Mouse (Mus musculus) heart, postnatal 0 days (tissue): ENCODE data around the gene Jsrp1. TPM values are rescaled to one million over a fixed set of nuclear protein-coding genes. Genes with fewer than 3 reads are reported as not detected.

ENCODE experiments used
- ATAC-seq: fragments of 200-750 bp; cut with Nextera tagmentation; 2 replicates; pipeline ENCODE4 v1.8.0; 2017; ENCODE audit warnings: low read depth, moderate number of reproducible peaks, moderate library complexity; ENCODE audit not compliant: insufficient read depth
- DNase-seq: peaks from one replicate; pipeline ENCODE4 v3.0.0-alpha.2; 2016; ENCODE audit warnings: low spot score
- H3K27ac ChIP-seq: fragments of 300-500 bp; sonication (generic); 2 replicates; pipeline ENCODE4 v1.5.1; 2014; ENCODE audit warnings: low read depth, mild to moderate bottlenecking
- H3K27me3 ChIP-seq: fragments of 300-500 bp; sonication (generic); 2 replicates; pipeline ENCODE4 v1.6.1; 2014; ENCODE audit warnings: low read length, mixed read lengths; ENCODE audit not compliant: control insufficient read depth, insufficient read depth
- H3K36me3 ChIP-seq: fragments of 300-500 bp; sonication (generic); replicated peaks from 2 replicates; pipeline ENCODE4 v1.6.1; 2014; ENCODE audit warnings: low read length, mixed read lengths; ENCODE audit not compliant: control insufficient read depth, insufficient read depth
- H3K4me1 ChIP-seq: fragments of 300-500 bp; sonication (generic); 2 replicates; pipeline ENCODE4 v1.6.1; 2014; ENCODE audit warnings: antibody characterized with exemption; ENCODE audit not compliant: control insufficient read depth, insufficient read depth
- H3K4me2 ChIP-seq: fragments of 300-500 bp; sonication (generic); 2 replicates; pipeline ENCODE4 v1.6.1; 2014; ENCODE audit warnings: low read depth, mild to moderate bottlenecking, low read length, moderate library complexity
- H3K4me3 ChIP-seq: fragments of 300-500 bp; sonication (generic); 2 replicates; pipeline ENCODE4 v1.5.1; 2014; ENCODE audit warnings: low read depth, low read length
- H3K9ac ChIP-seq: fragments of 300-500 bp; sonication (generic); replicated peaks from 2 replicates; pipeline ENCODE4 v1.6.1; 2014; ENCODE audit warnings: low read depth, low read length, mixed read lengths
- H3K9me3 ChIP-seq: fragments of 300-500 bp; sonication (generic); replicated peaks from 2 replicates; pipeline ENCODE4 v1.6.1; 2016; ENCODE audit warnings: low read length; ENCODE audit not compliant: control insufficient read depth
- CTCF ChIP-seq: IDR thresholded peaks from 2 replicates; pipeline ENCODE4 v1.5.1; 2016; ENCODE audit warnings: antibody characterized with exemption, control low read depth, low read depth
- EP300 ChIP-seq: IDR thresholded peaks from 2 replicates; pipeline ENCODE4 v1.6.1; 2016; ENCODE audit warnings: antibody characterized with exemption, low read depth
- WGBS: fragments of 180-500 bp; shearing (Covaris S2); extraction: QIAGEN DNeasy Blood & Tissue Kit; methylation state at CpG from one replicate; pipeline ENCODE4 v1.1.7; 2014; 5-methylcytosine and 5-hydroxymethylcytosine counted together
- polyA plus RNA-seq: library from polyadenylated mRNA; unstranded; fragments of >200 nt; fragmentation: Nextera tagmentation; extraction: Ambion mirVana; gene quantifications from 2 replicates; pipeline ENCODE4 v1.2.1, GENCODE M21; 2015
- total RNA-seq: library from RNA; depleted of rRNA; stranded (reverse); fragments of >200 nt; gene quantifications from 2 replicates; pipeline ENCODE4 v1.2.3, GENCODE M21; 2014; ENCODE audit warnings: low replicate concordance

Gene Jsrp1
- total and polyA plus RNA-seq, 2 experiments from 2014 or later: 2.3 TPM; not detected in 1

- Histone ChIP-seq H3K4me2 (peak overlapping the region; percentile 95), H3K9me3 (no peaks in the 10 kb centered on the region), H3K4me1 (peaks cover 35% of the 10 kb centered on the region; the same call in 1 of the 2 replicates), H3K27me3 (no peaks in the 10 kb centered on the region), H3K36me3 (peaks cover 27% of the 10 kb centered on the region), H3K9ac (peak overlapping the region; percentile 55), H3K27ac (peak overlapping the region; percentile 70), H3K4me3 (peak overlapping the region; percentile 49)
- DNase-seq: peak; percentile 80
- peak; percentile 81 for ATAC-seq
- TF ChIP-seq CTCF (no peak), EP300 (no peak)
- WGBS: under 1% methylated on average over 57 of the region's 58 CpGs
Measured at GRCm38 (mm10) chr10:80807057-80807627, 6.2 kb downstream of the Jsrp1 start.

- H3K27me3 ChIP-seq: no peaks in the 10 kb centered on the region
- 50% methylated on average over 32 of the region's 34 CpGs for WGBS
Measured at GRCm38 (mm10) chr10:80806341-80807056, 6.8 kb downstream of the Jsrp1 start.

DNA sequence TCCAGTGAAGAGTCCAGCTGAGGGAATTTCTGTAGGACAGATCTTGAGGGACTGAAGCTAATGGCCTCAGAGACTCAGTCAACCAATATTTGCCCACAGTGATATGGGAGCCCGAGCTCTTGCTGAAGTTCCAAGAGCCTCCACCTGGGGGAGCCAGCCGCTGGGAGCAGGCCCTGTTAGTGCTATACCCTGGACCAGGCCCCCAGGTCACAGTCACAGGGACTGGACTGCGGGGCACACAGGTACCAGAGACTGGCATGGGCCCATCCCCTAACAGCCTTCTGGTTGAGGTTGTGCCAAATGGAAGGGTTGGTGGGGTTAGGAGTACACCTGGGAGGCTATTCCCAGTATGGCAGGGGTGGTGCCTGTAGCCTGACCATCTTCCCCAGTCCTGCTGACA is 7.4 kb downstream of the Jsrp1 start:
- 11% methylated on average over 3 of the region's 3 CpGs for WGBS
- Histone ChIP-seq H3K9me3 (no peaks in the 10 kb centered on the region), H3K9ac (no peak overlapping the region), H3K27me3 (no peaks in the 10 kb centered on the region), H3K4me1 (peaks cover 35% of the 10 kb centered on the region; the same call in 1 of the 2 replicates), H3K27ac (no peak overlapping the region), H3K4me2 (no peak overlapping the region), H3K36me3 (peaks cover 39% of the 10 kb centered on the region), H3K4me3 (no peak overlapping the region)
- ATAC-seq: peak; percentile 35
- peak; percentile 72 for TF ChIP-seq CTCF
- TF ChIP-seq EP300: no peak
- DNase-seq: peak; percentile 57

More at GRCm38 (mm10) chr10:80806341-80807056, 6.8 kb downstream of the Jsrp1 start:
- H3K9me3 ChIP-seq: no peaks in the 10 kb centered on the region
- peak overlapping the region; percentile 55; the same call in 1 of the 2 replicates for H3K9ac ChIP-seq
- TF ChIP-seq CTCF (no peak), EP300 (no peak)
- ATAC-seq (no peak), DNase-seq (no peak)
- peak overlapping the region; percentile 70 for H3K27ac ChIP-seq
- peaks cover 35% of the 10 kb centered on the region; the same call in 1 of the 2 replicates for H3K4me1 ChIP-seq
- H3K36me3 ChIP-seq: peaks cover 34% of the 10 kb centered on the region
- H3K4me2 ChIP-seq: peak overlapping the region; percentile 95
- peak overlapping the region; percentile 49 for H3K4me3 ChIP-seq

GRCm38 (mm10) chr10:80805322-80805721 is 8.0 kb downstream of the Jsrp1 start:
- H3K9me3 ChIP-seq: no peaks in the 10 kb centered on the region
- 74% methylated on average over 5 of the region's 5 CpGs for WGBS
- ATAC-seq (no peak), DNase-seq (no peak)
- no peak for TF ChIP-seq EP300
- no peak for TF ChIP-seq CTCF
- H3K27ac ChIP-seq: no peak overlapping the region
- H3K4me1 ChIP-seq: peaks cover 32% of the 10 kb centered on the region; the same call in 1 of the 2 replicates
- H3K36me3 ChIP-seq: peaks cover 39% of the 10 kb centered on the region
- no peak overlapping the region for H3K4me2 ChIP-seq
- H3K4me3 ChIP-seq: no peak overlapping the region
- H3K9ac ChIP-seq: no peak overlapping the region
- H3K27me3 ChIP-seq: no peaks in the 10 kb centered on the region

- Histone ChIP-seq H3K9me3 (no peaks in the 10 kb centered on the region), H3K27me3 (no peaks in the 10 kb centered on the region), H3K4me1 (peaks cover 30% of the 10 kb centered on the region; the same call in 1 of the 2 replicates), H3K4me2 (no peak within 1 kb of the TSS), H3K4me3 (no peak within 1 kb of the TSS), H3K9ac (no peak within 1 kb of the TSS; the same call in 1 of the 2 replicates), H3K27ac (no peak within 1 kb of the TSS), H3K36me3 (peaks cover 39% of the 10 kb centered on the region)
- WGBS: 43% methylated on average over 6 of the region's 6 CpGs
- TF ChIP-seq EP300 (no peak), CTCF (no peak)
- ATAC-seq: no peak
- DNase-seq: no peak
Measured at GRCm38 (mm10) chr10:80804916-80805315, 8.4 kb downstream of the Jsrp1 start, which contains the start of gene Amh. Gene Amh, plus strand, starts transcription at chr10:80805243.
